Mouse (Mus musculus) thymus, postnatal 0 days (tissue): ENCODE data around the gene Tbx2. TPM values are rescaled to one million over a fixed set of nuclear protein-coding genes. Genes with fewer than 3 reads are reported as not detected.

Experiments used
- DNase-seq: peaks from one replicate; pipeline ENCODE4 v3.0.0-alpha.2; 2015; ENCODE audit warnings: low spot score
- polyA plus RNA-seq: library from polyadenylated mRNA; unstranded; fragments of >200 nt; fragmentation: Nextera tagmentation; extraction: Ambion mirVana; gene quantifications from 2 replicates; pipeline ENCODE4 v1.2.1, GENCODE M21; 2015

The Tbx2 gene
- polyA plus RNA-seq, 1 experiment from 2014 or later: 1.0 TPM

DNA sequence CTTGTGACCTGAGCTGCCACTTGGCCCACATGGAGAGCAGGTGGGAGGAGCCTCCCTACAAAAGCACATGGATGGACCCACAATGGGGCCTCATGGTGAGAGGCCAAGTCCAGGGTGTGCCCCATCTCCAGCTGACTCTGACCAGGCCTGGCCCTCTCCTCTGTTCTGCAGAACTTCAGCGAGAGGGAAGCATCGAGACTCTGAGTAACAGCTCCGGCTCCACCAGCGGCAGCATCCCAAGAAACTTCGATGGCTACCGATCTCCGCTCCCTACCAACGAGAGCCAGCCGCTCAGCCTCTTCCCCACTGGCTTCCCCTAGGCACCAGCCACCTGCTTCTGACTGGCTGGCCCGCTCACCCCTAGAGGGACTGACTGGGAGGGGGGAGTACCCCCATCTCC is 7.3 kb upstream of the Tbx2 start:
- no peak for DNase-seq

DNA sequence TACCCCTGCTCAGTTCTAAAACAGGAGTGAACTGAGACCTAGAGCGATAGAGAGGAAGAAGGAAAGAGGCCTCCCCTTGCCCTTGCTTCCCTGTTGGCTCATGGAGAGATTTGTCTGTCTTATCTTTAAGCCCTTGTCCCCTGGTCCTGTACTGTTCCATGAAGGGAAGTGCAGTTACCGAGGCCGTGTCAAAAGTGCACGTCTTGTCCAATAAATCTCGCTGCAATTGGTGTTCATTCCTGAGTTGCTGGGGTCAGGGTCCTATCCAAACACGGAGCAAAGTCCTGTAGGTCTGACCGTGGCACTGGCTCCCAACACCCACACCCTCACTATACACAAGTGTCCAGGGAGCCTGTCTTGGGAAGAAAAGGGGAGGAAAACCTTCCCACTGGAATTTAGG is 6.5 kb upstream of the Tbx2 start:
- no peak for DNase-seq

DNA sequence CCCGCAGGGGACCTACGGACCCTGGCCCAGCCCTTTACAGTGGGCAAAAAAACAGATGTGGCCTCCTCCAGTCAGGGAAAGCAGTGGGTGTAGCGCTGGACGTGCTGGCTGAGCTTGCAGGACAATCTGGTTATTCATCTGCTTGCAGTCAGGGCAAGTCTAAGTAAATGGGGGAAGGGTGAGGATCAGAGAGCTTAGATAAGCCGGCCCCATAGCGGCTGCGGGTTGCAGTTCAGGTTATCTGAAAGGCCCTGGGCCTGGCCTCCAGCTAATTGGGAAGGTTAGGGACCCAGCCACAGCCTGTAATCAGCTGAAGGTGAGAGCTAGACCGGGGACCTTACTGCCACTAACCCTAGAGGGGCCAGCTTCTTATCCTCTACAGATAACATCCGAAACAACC is 5.0 kb upstream of the Tbx2 start:
- DNase-seq: no peak

DNA sequence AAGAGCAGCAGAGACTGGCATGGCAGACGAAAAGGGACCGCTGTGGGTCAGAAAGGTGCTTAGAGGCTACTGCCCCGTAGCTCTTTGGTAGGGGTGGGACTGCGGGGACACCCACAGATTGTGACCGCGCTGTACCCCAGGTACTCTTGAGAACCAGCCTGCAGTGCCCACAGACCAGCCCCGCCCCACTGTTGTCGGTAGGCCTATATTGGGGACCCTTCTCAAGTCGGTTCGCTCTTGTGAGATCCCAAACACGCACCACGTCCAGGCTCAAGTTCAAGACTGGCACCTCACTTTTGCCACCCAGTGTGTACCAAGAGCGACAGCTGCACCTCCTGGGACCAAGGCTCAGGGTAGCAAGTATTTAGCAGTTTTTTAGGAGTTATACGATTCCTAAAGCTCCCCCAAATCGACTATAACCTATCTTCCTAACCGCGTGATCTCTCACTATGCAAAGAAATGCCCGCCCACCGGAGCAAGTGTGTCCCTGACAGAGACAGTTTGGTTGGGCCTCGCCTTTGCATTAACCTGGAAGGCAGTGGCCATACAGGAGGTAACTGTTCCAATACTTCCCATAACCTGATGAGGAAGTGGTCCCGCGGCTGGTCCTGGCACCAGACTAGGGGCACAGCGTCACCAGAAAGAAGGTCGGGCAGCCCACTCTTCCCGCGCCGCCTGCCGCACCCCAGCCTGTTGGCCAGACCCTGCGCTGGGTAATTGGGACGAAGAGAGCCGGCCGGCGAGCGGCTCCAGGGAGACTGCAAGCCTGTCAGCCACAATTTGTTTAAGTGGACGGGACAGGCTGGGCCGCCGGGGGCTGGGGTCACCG is 3.4 kb upstream of the Tbx2 start:
- no peak for DNase-seq

DNA sequence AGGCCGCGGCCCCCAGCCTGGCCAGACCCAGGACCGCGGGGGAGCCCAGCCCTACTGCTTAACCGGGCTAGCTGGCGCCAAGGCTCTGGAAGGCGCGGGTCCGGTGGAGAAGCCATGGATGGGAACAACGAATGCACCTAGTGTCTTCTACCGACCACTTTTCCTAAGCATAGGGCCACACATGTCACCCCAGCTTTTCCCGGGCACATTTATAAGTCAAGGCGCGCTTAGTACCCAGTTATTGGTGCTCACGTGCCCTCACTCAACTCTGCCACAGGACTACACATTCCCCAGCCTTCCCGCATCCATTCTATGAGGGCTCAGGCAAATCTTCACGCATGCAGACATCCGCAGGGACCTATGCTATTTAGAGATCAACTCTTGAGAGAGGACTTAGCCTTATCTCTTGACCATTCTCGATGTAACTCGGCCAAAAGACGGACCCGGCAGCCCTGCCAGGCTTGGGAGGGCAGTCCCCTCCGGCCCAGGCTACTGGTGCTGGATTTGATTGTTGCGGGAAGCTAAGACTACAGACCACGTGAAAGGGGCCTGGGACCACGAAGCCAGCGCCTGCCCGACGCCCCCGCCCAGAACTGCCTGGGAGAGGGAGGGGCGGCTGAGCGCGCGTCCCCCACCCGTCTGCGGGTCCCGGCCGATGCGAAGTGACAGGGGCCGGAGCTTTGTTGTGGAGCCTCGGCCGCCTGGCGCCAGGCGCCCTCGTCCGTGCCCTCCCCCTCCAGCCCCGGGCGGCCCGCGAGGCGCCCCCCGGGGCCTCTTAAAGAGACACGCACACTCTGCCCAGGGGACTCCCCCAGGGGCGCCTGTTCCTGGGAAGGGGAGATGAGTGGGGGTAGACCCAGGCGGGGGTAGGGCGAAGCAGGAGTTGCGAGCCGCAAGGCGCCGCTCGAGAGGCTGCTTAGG is 2.6 kb upstream of the Tbx2 start:
- DNase-seq: no peak

DNA sequence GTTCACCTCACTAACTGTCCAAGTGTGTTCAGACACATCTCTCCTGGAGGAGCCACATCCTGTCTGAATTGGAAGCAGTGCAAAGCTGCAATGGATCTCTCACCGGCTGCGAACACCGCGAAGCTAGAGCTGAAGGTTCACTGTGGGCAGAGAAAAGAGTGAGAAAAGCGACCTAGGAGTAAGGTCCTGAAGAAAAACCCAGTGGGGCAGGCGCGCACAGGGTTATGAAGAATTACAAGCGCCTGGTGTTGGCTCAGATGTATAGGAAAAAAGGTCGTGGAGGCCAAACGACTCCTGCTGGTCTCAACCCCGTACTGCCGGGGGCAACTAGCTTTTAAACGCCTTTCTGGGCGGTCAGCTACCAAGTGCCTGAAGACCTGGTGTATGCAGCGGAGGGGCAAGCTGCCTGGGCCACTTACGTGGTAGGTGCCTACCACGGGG is 1.4 kb upstream of the Tbx2 start:
- DNase-seq: no peak

DNA sequence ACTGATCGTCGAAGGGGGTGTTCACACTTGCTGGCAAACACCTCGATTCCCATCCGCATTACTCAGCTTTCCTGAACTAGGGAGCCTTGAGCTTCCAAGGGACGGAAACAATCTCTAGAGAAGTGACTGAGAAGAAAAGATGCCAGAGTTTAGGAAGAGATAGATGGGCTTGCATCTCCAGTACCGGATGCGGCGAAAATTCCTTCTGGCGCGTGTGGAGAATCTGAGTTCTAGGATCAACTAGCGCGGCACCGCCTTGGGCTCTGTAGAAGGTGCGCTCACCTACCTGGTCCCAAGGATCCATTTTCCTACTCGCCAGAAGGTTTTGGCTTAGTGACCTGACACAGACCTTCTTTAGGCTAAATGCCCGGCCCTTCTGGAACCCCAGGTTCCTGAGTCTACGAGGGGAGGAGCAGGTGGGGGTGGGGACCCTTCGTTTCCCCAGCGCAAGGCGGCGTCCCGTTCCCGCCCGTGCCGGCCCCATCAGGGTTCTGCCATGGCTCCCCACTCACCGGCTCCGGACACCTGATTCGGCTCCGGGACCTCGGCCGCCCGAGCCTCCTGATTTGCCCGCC is 608 bp upstream of the Tbx2 start:
- no peak for DNase-seq

DNA sequence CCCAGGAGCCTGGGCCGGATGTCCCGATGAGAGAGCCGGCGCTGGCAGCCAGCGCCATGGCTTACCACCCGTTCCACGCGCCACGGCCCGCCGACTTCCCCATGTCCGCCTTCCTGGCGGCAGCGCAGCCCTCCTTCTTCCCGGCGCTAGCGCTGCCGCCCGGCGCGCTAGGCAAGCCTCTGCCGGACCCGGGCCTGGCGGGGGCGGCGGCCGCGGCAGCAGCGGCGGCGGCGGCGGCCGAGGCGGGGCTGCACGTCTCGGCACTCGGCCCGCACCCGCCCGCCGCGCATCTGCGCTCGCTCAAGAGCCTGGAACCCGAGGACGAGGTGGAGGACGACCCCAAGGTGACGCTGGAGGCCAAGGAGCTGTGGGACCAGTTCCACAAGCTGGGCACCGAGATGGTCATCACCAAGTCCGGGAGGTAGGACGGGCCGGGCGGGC is 750 bp downstream of the Tbx2 start:
- no peak for DNase-seq

DNA sequence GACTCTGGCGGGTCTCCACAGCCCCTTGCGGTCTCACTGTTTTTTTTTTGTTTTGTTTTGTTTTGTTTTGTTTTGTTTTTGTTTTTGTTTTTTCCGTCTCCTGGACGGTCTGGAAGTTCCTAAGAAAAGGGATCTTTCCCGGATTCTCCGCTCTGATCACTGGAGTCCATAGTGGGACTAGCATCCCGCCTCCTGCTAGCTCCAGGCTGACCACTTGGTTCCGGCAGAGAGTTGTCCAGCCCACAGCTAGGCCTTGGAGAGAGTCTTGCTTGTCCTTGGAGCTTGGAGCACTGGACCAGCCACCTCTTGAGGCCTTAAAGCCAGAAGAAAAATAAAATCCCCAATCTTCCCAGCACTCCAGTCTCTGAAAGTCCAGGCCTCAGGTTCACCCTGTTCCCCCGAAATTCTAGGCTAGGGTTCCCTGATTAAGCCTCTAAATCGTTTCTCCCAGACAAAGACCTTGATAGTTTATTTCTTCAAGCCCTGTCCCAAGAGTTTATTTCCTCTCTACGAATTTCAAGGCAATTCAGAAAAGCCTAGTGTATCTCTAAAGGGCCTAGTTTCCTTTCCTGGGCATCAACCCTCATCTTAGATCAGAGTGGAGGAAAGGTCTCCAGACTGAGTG is 1.5 kb downstream of the Tbx2 start:
- DNase-seq: no peak

DNA sequence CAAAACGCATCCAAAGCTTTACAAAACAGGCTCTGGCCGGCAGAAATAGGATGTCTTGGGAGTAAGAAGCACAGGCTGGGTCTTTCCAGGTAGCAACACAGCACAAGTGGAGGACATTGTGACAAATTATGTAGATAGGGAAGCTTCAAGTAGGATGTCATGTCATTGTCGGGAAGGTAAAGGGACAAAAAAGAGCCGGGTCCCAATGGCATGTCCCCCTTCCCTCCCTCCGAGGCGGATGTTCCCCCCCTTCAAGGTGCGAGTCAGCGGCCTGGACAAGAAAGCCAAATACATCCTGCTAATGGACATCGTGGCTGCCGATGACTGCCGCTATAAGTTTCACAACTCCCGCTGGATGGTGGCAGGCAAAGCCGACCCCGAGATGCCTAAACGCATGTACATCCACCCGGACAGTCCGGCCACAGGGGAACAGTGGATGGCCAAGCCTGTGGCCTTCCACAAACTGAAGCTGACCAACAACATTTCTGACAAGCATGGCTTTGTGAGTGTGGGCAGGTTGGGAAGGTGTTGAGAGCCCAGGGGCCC is 2.1 kb downstream of the Tbx2 start:
- no peak for DNase-seq

DNA sequence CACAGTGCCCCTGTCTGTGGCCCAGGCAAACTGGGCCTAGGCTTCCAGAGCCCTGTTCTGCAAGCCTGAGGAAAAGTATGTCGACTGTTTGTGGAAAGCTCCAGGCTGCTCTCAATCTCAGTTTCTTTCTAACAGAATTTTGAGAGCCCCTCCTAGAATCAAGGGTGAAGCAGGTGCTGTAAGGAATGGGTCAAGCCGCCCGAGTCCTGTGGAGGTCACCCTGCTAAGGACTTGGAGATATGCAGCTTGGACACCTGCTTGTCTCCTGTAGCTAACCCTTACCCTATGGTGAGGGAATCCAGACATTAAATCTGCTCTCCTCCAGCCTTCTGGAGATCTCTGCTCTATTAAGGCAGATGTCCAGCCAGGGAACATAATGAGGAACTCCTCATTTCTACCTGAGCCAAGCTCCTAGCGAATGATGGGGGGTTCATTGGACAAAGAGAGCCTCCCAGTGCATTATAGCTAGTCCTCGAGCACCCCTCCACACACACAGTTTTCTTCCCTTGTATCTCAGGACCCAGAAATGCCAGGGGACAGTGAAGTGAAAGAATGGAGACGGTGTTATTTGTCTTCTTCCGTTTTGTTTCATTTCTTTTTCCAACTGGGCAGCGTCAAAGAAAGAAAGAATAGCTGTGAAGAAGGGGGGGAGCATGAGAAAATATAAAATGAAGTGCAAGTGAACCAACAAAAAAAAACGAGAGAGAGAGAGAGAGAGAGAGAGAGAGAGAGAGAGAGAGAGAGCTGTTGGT is 2.8 kb downstream of the Tbx2 start:
- no peak for DNase-seq

DNA sequence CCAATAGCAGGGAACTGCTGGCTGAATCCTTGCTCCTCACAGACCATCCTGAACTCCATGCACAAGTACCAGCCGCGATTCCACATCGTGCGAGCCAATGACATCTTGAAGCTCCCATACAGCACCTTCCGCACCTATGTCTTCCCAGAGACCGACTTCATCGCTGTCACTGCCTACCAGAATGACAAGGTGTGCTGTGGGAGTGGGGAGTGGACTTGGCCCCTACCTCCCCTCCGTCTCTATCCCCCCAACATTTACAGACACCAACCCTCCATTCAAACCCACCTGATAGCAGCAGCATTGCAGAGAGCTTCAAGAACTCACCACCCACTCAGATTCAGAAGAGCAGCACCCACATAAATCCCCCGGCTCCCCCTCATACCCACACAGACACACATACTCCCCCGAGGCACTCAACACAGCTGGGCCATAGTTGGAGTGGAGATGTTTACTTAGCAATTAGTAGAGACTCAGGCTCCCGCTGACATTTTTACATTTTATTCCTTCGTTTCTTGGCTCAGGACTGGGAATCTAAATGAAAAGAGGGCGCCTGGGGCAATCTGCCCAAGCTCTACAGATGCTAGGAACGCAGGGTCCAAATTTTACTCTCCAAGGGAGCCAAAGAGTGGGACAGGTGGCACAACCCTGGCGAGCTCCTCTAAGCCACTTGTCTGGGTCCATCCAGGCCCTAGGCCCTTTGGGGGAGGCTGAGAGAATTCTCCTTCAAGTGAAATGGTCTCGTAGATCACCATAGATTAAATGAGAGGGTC is 3.6 kb downstream of the Tbx2 start:
- no peak for DNase-seq

DNA sequence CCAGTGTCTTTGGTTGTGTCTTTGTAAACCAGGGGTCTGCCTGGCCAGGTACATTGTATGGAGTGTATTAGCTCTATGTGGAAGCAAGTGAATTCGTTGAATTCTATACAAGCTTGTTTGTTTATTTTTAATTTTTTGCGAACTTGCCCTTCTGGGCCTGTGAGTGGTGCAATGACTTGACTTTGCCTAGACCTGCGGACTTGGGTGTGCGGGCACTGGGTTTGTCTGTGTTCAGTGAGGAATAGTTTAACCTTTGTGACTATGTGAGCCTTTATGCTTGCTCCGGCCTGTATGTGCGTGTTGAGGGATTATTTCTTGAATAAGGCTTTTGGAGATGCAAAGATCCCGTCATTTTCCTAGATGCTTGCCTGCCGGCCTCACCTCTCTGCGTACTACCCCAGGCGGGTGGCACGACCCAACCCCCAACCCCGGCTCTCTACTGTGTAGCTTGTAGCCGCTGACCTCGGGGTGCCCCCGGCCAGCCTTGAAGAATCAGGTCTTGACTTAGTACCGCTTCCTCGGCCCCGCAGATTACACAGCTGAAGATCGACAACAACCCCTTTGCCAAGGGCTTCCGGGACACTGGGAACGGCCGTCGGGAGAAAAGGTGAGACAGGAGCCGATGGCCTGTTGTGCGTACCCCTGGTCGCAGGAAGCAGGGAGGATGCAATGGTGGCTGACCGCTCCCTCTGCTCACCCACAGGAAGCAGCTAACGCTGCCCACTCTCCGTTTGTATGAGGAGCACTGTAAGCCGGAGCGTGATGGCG is 4.4 kb downstream of the Tbx2 start:
- DNase-seq: no peak

DNA sequence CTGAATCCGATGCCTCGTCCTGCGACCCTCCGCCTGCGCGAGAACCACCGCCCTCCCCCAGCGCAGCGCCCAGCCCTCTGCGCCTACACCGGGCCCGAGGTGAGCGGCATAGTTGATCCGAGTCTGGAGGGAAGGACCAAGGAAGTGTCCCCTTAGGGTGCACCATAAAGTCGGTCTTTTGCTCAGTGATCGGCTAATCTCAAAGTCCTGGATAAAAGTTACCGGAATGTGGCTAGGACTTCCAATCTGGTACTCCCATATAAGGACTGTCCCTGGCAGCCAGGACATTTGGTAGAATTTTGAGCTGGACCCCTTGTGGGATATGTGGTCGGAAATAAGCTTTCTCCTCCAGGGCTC is 4.9 kb downstream of the Tbx2 start:
- DNase-seq: no peak

DNA sequence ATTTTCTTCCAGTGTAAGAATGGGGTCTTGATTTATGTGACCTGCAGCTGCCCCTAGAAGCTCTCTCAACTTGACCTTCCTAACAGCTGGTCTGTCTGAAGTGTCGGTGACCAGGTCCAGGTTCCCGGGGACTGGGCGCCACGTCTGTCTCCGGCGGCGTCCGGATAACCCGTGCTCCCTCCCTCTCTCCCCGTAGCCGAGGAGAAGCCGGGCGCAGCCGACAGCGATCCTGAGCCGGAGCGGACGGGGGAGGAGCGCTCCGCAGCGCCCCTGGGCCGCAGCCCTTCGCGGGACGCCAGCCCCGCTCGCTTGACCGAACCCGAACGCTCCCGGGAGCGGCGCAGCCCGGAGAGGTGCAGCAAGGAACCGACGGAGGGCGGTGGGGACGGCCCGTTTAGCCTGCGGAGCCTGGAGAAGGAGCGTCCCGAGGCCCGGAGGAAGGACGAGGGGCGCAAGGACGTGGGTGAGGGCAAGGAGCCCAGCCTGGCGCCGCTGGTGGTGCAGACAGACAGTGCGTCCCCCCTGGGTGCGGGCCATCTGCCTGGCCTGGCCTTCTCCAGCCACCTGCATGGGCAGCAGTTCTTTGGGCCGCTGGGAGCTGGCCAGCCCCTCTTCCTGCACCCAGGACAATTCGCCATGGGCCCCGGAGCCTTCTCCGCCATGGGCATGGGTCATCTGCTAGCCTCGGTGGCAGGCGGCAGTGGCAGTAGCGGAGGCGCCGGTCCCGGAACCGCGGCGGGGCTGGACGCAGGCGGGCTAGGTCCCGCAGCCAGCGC is 5.5 kb downstream of the Tbx2 start:
- no peak for DNase-seq

DNA sequence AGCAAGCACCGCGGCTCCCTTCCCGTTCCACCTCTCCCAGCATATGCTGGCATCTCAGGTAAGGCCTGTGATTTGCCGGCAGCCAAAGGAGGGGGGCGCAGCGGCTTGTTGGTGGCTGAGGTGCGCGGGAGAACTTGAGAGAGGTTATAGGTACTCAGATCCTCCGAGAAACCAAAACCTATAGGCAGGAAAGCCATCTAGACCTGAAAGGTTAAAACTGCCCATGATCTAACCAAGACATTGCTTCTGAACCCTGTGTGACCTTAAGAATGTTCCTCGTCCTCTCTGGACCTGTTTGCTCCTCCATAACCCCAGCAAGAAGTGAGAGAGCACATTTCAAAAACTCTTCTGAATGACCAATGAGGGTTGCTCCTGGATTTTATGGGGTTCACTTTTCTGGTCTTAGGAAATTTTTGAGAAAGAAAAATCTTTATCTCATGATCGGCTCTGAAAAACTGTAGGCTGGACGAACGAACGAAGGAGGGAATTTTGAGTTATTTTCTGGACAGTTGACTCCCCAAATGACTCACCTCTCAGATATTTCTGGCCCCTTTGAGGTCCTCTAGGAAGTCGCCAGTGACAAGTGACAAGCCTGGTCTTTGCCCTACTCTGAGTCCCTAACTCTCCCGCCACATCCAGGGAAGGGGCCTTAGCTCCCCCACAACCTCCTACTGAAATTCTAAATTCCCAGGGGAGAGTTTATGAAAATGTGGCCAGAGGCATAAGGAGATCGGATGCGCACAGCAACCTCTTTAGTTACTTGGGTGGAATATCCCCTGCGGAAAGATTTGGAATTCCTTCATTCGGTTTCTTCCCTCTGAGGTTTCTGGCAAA is 6.3 kb downstream of the Tbx2 start:
- DNase-seq: no peak

DNA sequence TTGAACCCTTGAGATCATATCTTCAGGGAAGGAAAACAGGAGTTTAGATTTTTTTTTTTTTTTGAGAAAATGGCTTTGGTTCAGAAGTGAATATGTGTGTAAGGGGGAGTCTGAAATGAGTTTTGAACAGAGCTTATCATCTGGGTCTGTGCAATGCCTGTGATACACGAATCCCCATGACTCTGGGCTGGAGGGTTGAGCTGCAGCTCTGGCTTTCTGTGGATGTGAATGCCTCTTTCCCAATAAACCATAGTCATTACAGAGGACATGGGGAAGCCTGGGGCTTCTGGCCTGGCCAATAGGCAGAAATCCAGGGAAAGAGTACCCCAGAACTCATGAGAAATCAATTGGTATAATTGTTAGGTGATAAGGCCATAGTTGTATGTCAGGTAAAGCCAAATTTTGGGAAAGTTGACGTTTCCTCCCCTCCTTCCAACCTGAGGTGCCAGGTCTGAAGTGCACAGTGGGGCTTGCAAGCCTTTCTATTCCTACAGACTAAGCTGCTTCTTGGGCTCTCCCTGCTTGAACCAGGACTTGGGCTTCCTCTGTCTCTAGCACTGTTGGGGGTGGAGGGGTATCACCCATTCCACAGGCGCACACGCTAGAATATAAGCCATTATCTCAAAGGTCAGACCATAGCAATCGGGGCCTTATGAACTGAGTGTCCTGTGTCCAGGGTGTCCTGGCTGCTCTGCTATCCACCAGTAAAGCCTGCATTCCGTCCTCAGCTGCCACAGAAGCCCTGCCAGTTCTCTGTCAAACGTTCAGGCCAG is 7.1 kb downstream of the Tbx2 start:
- DNase-seq: no peak
